Mouse (Mus musculus): ENCODE results near the gene Gm20388. TPM values are rescaled to one million over a fixed set of nuclear protein-coding genes. Genes with fewer than 3 reads are reported as not detected.

Gene Gm20388
- total RNA-seq, 2 experiments from 2014 or later: not detected

DNA sequence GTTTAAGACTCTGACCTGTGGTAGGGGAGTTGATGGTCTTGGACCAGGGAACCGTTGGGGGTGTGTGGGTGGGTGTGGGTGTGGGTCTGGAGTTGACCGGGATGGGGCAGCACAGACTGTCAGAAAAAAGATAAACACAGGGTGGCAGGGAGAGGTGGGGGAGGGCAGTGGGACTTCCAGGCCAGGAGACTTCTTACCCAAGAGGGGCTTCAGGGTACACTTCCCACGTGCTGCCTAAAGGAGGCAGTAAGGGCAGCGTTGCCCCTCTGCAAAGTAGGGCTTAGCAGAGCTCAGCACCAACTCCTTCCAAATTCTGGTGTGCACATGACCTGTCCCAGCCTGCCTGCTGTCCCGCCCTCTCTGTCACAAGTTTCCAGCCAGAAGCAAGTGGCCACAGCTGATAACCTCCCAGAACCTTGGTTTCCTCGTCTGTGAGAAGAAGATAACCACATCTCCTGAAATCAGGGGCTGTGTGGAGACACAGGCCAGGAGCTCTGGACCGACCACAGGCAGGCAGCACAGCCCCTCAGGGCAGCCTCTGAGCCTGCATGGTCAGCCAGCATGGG lies 2808.9 kb downstream of the Gm20388 start:
- DNase-seq (ENCODE audit: low spot score in 2 of 2): no peak

DNA sequence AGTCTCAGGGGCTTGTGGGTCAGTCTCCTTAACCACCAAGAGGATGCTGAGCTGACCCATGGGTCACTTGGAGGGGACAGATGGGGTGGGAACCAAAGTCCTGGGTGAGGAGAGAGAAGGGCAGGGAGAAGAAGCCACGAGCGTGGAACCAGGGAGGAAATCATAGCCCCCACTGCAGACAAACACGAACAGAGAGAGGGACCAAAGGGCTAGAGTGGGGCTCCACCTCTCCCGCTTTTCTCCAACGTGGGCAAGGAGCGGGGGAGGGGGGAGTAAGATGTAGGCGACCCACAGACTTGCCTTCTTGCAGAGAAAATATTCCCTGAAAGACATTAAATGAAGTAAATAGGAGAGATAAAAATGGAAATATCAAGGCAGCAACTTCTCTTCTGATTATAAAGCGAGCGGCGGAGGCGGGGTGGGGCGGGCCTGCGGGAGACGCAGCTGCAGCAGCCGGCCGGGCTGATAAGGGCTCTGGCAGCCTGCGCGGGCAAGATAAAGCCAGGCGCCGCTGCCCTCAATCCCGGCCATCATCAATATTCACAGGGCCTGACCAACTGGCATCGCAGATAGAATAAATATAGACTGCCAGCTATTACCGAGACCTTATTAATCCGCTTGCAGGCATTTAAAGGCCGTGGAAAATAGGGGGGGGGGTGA lies 2809.6 kb downstream of the Gm20388 start:
- peak in 1 of 2 experiments; percentile 39 for DNase-seq (ENCODE audit: low spot score in 2 of 2)

DNA sequence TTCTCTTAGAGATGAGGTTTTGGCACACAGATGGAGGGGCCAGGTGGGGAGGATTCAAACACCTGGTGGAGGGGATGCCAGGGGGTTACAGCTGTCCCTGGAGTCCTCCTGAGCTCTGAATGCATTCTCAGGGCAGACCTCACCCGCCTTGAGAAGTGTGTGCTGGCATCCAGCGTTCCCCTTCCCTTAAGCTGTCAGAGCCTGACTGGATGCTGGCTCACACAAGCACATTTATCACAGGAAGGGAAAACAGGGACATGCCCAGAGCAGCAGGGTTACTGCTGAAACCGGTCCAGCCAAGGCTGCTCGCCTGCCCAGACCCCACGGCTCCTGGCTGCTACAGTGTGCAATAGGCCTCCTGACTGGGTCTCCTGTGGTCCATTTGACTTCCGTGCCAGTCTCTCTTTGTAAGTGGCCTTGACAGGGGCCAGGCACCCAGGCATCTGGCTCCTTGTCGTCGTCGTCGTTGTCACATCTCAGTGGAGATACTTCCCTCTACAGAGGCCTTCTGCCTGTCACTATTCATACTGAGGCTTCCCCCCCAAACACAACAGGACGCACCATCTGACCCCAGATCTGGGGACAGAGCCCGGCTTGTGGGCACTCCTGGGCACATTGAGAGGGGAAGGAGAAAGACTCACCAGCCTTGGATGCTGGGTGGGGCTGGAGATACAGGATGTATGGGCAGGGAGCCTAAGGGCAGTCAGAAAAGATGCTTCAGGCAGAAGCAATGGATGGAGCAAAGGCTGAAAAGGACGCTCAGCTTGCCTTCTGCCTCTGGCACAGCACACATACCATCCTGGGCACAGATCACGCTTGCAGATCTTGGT lies 2810.4 kb downstream of the Gm20388 start:
- no peak for DNase-seq (ENCODE audit: low spot score in 2 of 2)

DNA sequence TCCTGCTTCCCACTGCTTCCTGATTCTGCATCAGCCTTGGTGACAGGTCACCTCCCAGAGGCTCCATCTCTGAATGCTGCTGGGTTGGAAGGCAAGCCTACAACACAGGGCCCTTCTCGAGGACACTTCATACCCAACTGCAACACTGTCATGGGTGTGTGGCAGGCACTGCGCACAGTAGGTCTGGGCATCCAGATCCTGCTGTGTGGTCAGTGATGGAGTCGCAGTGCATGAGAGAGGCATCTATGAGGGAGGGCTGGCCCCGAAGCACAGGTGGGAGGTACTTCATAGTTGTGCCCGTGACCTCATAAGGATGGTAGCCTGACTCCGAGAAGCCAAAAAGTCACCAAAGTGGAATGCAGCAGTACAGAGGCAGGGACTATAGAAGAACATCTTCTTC lies 2814.5 kb downstream of the Gm20388 start:
- no peak for DNase-seq (ENCODE audit: low spot score in 2 of 2)

DNA sequence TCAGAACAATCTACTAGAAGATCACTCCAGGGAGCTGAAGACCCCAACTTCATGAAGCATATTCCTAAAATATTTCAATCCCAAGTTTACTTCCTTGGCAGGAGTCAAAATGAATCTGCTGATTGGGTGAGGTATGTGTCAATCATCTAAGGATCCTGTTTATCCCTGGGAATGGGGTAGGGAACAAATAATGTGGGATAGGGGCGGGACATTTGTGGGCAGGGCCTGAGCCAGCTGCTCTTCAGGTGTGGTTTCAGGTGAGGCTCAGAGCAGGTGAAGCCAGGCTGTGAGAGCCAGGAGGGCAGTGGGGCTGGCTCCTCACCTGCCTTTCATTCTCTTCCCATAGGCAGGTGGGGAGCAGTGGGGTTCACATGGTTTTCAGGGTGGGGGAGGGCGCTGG lies 2816.1 kb downstream of the Gm20388 start:
- DNase-seq (ENCODE audit: low spot score in 2 of 2): no peak

DNA sequence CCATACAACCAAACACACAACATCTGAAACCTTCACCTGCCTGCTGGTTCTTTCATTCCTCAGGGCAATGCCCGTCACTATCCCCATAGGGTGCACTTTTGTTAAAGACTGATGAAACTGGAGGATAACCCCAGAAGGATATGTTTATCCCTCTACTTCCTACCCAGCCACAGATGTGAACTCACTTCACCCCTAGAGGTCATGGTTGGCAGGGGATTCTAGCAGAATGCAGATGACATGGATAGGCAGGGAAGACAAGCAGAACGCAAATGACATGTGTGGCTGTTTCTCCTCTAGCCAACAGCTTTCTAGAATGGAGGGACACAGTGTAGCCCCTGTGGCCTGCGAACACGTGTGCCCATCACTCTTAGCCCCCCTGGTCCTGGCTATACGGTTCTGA lies 2816.8 kb downstream of the Gm20388 start:
- DNase-seq (ENCODE audit: low spot score in 2 of 2): no peak

DNA sequence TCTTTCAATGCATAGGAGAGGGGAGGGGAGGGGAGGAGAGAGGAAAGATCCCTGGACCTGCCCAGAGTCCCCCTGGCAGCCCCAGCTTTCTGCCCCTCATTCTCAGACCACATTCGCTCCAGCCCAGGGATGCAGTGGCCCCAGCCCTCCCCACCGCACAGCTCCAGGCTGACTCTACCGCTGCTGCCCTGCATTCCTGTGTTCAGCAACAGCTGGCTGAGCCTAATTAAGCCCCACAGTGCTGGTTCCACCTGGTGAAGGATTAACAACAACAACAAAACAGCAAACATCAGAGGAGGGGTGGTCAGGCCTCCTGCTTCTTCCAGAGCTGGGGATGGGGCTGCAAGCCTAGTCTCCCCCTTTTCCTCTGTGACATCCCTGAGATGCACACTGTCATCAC lies 2818.0 kb downstream of the Gm20388 start:
- no peak for DNase-seq (ENCODE audit: low spot score in 2 of 2)

DNA sequence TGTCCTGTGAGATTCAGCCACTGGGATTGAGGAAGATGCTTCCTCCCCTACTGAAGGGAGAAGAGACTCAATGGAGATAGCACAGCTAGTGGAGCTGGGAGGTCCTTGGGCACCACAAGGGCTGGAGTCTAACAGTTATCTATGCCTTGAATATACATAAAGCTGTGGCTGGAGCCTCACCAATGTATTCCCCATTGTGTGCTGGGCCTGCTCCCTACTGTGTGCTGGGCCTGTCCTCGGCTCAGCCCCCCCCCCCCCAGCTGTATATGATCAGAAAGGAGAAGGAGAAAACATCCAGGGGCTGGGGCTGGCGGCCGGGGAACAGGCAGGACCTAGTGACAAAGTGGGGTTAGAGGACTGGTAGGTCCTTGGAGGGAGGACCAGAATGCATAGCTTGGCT lies 2824.5 kb downstream of the Gm20388 start:
- no peak for DNase-seq (ENCODE audit: low spot score in 2 of 2)

DNA sequence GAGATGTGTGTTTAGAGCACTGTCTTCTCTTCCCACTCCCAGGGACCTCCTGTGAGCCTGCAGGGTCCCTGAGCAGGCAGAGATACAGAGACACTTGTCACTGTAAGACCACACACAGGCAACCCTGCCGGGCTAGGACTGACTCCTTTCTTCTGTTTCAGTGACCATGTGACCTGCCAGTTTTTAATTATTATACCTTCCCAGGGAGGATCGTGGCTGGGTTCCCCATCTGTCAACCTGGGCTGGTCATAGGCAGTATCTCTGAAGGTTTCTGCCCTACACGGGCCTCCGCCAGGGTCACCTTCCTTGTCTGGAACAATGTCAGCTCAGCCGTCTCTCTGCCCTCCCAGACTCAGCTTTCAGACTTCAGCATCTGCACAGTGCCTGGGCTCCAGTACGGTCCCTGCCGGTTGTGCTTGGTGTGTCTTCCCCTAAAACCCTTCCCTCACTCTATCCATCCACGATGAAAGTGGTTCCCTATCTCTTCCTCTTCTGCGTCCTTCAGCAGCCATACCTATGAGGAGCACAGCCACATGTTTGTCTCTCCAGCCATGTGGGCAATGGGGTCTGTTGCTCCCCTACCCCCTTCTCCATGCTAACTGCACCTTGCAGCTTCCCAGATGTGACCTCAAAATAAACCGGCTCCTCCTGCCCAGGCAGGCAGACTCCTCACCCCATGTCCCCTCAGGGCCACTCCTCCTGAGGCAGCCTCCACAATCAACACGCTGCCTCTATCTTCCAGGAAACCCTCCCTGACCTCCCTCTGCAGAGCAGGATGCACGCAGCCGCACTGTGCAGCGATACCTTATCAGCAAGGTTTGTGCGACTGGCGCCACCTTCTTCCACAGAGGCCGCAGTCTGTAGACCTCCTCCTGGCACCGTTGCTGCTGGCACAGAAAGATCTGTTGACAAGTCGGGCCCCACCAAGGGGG lies 2825.2 kb downstream of the Gm20388 start:
- DNase-seq (ENCODE audit: low spot score in 2 of 2): no peak

DNA sequence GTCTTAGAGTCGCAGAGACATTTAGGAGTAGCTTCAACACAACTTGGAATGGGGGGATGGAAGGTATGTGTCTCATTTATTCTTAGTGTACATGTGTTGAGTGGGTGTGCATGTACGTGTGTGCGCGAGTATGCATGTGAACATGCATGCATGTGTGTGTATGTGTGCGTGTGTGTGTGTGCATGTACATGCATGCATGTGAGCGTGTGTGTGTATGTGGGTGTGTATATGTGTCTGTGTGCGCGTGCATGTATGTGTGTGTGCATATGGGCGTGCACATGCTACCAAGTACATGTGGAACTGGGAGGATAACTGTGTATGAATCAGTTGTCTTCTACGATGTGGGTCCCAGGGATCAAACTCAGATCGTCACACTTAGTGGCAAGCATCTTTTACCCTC lies 2826.0 kb downstream of the Gm20388 start:
- DNase-seq (ENCODE audit: low spot score in 2 of 2): no peak

DNA sequence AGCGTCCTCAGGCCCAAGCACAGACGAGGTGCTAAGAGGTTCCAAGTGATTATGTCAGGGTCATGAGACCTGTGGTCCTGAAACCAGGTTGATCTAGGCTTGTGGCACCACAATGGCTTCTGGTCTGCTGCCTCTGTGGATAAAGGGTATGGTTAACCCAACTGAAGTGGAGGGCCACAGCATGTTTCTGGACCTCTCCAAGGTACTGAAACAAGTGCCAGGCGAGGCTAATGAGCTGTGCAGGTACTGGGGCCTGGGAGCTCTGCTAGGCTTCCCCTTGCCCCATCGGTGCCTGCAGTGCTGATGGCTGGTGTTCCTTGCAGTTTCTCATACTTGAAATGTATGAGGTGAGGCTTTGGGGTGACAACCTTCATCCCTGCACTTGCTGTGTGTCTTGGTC lies 2826.4 kb downstream of the Gm20388 start:
- DNase-seq (ENCODE audit: low spot score in 2 of 2): no peak

DNA sequence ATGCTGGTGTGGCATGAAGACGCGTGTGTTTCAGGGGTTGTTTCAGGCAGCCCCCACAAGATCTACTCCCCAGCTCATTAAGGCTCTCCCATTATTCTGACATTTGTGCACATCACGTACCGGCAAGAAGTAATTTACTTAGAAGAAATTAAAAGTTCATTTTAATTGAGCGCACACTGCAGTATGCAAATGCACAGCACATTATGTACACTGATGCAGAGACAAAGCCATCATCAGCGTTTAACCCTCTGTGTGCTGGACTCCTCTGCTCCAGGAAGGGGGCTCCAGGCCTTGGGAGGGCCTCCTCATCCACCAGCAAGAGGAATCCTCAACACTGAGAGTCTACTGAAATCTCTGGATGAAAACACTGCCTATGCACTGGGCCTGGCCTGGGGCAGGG lies 2827.2 kb downstream of the Gm20388 start:
- no peak for DNase-seq (ENCODE audit: low spot score in 2 of 2)

DNA sequence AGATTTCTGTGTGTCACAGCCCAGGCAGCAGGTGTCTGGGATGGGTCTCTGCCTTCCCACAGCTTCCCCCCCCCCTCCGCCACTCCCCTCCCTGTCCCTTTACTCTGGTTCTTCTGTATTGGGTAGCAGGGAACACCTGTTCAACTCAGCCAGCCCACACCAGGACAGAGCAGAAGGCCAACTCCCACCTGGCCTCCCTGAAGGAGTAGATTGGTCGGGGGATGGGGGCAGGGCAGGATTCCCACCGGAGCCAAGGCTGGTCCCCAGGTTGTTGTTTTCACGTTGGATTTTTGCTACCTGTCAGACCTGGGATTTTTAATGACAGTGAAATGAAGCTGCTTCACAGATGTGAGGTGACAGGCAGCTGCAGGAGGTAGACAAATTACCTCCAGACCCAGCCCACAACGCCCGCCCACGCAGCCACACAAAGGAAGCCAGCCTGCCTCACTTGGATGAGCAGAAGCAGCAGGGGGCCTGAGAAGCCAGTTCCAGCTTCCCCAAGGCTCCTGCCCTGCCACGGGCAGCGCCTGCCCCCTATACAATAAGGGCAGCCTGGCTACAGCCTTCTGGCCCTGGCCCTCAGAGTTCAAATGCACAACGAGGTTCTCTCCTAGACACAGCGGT lies 2828.6 kb downstream of the Gm20388 start:
- no peak for DNase-seq (ENCODE audit: low spot score in 2 of 2)

DNA sequence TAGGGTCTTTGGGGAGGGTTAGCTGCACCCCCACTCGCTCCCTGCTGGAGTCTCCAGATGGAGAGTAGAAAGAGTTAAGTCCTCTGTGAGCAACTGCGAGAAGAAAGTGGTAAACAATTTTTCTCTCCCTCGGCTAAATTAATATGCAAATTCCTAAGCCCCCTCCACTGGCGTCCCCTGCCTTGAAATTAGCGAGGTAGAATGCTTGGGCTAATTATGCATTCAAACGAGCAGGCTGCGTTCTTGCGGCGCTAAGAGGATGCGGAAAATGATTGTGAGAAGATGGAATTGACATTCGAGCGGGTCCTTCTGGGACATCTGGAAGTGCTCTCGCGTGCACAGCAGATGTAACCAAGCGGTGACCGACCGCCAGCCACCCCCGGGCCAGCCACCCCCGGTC lies 2831.8 kb downstream of the Gm20388 start:
- DNase-seq (ENCODE audit: low spot score in 2 of 2): no peak

DNA sequence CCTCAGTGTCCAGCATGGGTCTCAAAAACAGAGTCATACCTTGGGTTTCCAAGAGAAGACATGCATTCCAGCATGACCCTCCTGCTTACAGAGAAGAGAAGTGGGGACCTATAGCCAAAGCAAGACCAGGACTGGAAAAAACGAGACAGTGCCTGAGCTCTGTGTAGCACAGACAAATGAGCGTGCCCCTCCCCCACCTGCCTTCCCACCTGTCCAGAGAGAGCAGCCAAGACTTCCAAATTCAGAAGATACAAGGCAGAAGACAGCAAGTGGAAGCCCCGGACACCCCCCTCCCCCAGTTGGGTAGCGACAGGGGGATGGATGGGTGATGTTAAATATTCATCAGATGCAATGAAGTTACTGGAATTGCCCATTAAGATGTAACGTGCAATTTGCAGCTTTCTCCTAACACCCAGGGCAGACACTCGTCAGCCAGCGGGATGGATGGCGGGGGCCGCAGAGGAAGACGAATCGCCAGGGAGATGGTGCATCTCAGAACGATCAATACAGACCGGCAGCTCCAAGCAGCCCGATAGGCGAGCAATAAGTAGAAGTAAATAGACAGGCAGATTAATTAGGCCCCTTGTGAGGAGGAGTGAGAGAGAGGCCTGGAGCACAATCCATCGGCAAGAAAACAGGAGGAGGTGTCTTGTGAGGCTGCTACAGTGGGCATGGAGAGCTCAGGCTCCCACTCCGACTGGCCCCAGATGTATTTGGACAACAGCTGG lies 2834.5 kb downstream of the Gm20388 start:
- DNase-seq (ENCODE audit: low spot score in 2 of 2): no peak

DNA sequence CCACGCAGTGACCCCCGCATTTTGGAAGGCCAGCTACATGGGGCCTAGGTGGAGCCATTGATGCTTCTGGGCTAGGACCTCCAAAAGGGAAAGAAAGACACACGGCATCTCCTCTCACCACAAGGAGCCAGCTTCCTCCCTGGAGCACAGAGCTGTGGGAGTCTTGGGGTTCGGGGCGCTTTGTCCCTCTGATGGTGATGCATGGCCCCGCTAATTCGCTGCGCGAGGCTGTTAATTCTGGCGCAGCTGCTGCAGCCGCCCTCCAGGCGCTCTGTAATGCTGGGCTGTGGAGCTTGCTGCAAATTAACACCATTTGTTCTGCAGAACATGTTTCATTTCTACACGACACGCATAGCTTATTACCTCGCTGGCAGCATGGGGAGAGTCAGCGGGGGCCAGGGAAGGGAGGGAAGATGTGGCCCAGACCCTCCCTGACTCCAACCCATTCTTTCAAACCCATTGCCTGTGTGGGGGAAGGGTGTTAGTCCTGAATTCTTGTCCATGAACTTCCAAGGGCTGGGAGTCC lies 2835.2 kb downstream of the Gm20388 start:
- DNase-seq (ENCODE audit: low spot score in 2 of 2): peak in 1 of 2 experiments; percentile 27

DNA sequence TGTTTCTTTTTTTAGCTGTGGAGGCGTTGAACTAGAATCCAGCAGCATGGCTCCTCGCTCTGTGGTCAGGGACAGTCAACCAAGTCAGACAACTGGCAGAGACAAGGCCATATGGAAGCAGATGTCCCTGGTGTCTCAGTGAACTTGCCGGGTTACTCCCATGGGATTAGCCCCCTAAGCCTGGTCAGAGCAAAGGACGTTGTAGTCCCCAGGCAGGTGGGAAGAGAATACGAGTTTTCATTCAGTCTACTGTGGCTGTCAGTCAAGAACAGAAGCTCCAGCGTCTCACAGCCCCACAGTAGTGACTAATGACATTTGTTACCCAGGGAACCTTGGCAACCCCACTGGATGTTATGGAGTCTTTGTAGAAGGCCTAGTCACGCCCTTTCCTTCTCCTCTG lies 2835.8 kb downstream of the Gm20388 start:
- DNase-seq (ENCODE audit: low spot score in 2 of 2): no peak

DNA sequence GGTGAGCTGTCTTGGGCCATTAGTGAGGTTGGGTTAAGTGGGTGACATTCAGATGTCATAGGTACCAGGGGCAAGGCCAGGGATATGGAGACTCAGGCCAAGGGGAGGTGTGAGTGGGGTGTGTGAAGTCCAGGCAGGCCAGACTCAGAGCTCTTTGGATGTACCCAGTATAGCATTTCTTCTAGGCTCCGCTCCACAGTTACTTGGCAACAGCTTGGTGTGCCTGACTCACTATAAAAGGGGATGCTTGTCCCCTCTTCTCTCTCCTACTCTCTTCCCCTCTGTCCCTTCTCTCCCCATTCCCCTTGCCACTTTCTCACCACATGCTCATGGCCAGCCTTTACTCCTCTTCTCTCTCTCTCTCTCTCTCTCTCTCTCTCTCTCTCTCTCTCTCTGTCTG lies 2837.2 kb downstream of the Gm20388 start:
- no peak for DNase-seq (ENCODE audit: low spot score in 2 of 2)

DNA sequence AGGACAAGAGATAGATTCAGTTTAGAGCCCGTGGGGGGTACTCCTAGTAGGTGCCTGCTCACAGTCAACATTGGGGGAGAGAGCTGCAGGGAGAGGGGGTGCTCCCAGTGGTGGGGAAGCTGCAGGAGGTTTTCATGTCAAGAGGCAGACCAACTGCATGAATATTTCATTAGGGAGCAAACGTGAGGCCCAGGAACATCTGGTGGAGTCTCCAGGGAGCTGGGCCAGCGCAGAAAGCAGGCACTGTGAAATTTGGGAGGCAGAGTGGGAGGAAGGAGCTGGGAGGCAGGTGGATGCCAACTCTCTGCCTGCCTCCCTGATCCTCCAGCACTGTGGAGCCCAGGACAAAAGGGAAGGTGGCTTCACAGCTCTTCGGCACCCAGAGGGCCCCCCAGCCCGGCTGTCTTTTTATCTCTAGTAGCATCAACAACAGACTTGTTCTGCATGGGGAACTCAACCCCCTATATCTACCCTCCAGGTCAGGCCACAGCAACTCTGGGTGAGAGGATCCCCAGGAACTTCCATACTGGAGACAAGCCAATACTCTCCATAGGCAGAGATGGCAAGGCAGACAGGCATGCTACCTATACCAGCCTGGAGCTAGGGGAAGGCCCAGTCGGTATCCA lies 2838.8 kb downstream of the Gm20388 start:
- no peak for DNase-seq (ENCODE audit: low spot score in 2 of 2)
